Mouse (Mus musculus): ENCODE measurements around the gene Oca2.

DNA sequence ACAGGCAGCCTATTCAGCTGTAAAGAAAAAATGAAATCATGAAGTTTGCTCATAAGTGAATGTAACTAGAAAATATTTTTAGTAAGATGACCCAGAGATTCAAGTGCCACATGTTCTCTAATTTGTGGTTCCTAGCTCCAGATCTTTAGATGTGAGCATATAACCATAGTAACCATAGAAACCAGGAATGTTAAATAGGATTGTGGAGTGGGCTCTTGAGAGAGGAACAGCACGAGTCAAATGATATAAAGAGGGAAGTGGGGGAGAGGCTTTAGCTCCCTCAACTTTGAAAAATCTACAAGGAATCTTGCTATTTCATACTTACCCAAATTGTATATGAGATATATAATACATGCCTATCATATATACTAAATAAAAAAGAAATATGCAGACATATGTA is 64.8 kb downstream of the Oca2 start:
- no peak for TF ChIP-seq CTCF (IDR thresholded peaks at IDR 0.05; ENCODE audit: low read depth, low read length)
- TF ChIP-seq EP300 (IDR thresholded peaks at IDR 0.05; ENCODE audit: insufficient read depth, low read depth, low read length) = no peak
